Mouse (Mus musculus) limb, embryonic 14.5 days (tissue): Measurements from ENCODE around the gene Ston2. TPM values are rescaled to one million over a fixed set of nuclear protein-coding genes. Genes with fewer than 3 reads are reported as not detected.

Experiments
- ATAC-seq: fragments of 200-750 bp; cut with Nextera tagmentation; 2 replicates; pipeline ENCODE4 v1.8.0; 2017; ENCODE audit warnings: low read depth, moderate number of reproducible peaks, moderate TSS enrichment; ENCODE audit not compliant: low FRiP score
- DNase-seq: peaks from one replicate; pipeline ENCODE4 v3.0.0-alpha.2; 2015; ENCODE audit warnings: low spot score
- H3K27ac ChIP-seq: fragments of 300-500 bp; sonication (generic); replicated peaks from 2 replicates; pipeline ENCODE4 v1.5.1; 2014; ENCODE audit warnings: low read depth, mild to moderate bottlenecking, low read length, moderate library complexity, mixed read lengths
- H3K27me3 ChIP-seq: fragments of 300-500 bp; sonication (generic); 2 replicates; pipeline ENCODE4 v1.6.1; 2014; ENCODE audit warnings: low read length, mixed read lengths; ENCODE audit not compliant: control insufficient read depth, insufficient read depth
- H3K36me3 ChIP-seq: fragments of 300-500 bp; sonication (generic); 2 replicates; pipeline ENCODE4 v1.6.1; 2014; ENCODE audit warnings: mild to moderate bottlenecking, low read length, moderate library complexity, mixed read lengths; ENCODE audit not compliant: control insufficient read depth, insufficient read depth
- H3K4me1 ChIP-seq: fragments of 300-500 bp; sonication (generic); 2 replicates; pipeline ENCODE4 v1.6.1; 2014; ENCODE audit warnings: antibody characterized with exemption, low read length, mixed read lengths; ENCODE audit not compliant: control insufficient read depth, insufficient read depth
- H3K4me2 ChIP-seq: fragments of 300-500 bp; sonication (generic); replicated peaks from 2 replicates; pipeline ENCODE4 v1.6.1; 2014; ENCODE audit warnings: low read depth, mild to moderate bottlenecking, low read length, moderate library complexity; ENCODE audit not compliant: severe bottlenecking
- H3K4me3 ChIP-seq: fragments of 300-500 bp; sonication (generic); replicated peaks from 2 replicates; pipeline ENCODE4 v1.5.1; 2014; ENCODE audit warnings: low read length
- H3K9ac ChIP-seq: fragments of 300-500 bp; sonication (generic); 2 replicates; pipeline ENCODE4 v1.6.1; 2014; ENCODE audit warnings: mild to moderate bottlenecking, low read depth, low read length, moderate library complexity; ENCODE audit not compliant: severe bottlenecking
- H3K9me3 ChIP-seq: fragments of 300-500 bp; sonication (generic); 2 replicates; pipeline ENCODE4 v1.6.1; 2016; ENCODE audit warnings: low read length; ENCODE audit not compliant: control insufficient read depth
- POLR2A ChIP-seq: fragments of 200-500 bp; IDR thresholded peaks from 2 replicates; pipeline ENCODE4 v1.8.0; 2012; ENCODE audit warnings: inconsistent platforms, mild to moderate bottlenecking, moderate library complexity, borderline replicate concordance; ENCODE audit not compliant: insufficient read depth, insufficient read length; ENCODE audit errors: extremely low read depth
- WGBS: fragments of 180-500 bp; shearing (Covaris S2); extraction: QIAGEN DNeasy Blood & Tissue Kit; methylation state at CpG from one replicate; pipeline ENCODE4 v1.1.7; 2014; 5-methylcytosine and 5-hydroxymethylcytosine counted together
- polyA plus RNA-seq, 2 experiments: library from polyadenylated mRNA; depleted of rRNA in 1 of 2; stranded (reverse) in 1 of 2; unstranded in 1 of 2; fragments of >200 nt; fragmentation: Nextera tagmentation in 1 of 2; extraction: Ambion mirVana in 1 of 2; gene quantifications; 2 replicates each; pipeline versions ENCODE4 v1.2.1 to v1.2.3; 2012 to 2014

Ston2 gene
- polyA plus RNA-seq, 2 experiments: 9.6 to 9.9 TPM

- DNase-seq (no peak), ATAC-seq (no peak)
- TF ChIP-seq POLR2A: no peak
- Histone ChIP-seq H3K36me3 (no peaks in the 10 kb centered on the region), H3K4me1 (no peaks in the 10 kb centered on the region; the same call in 1 of the 2 replicates), H3K27me3 (no peaks in the 10 kb centered on the region), H3K27ac (no peak overlapping the region), H3K4me3 (no peak overlapping the region), H3K4me2 (no peak overlapping the region), H3K9me3 (no peaks in the 10 kb centered on the region), H3K9ac (no peak overlapping the region)
- WGBS: 86% methylated on average over 7 of the region's 7 CpGs
Observed at GRCm38 (mm10) chr12:91742916-91743315, 45.3 kb downstream of the Ston2 start.

GRCm38 (mm10) chr12:91738381-91738780 is 49.8 kb downstream of the Ston2 start:
- DNase-seq (no peak), ATAC-seq (no peak)
- whole genome bisulfite sequencing: 77% methylated on average over 4 of the region's 4 CpGs
- Histone ChIP-seq H3K9me3 (no peaks in the 10 kb centered on the region), H3K4me1 (0 out of 2 replicates have a peak, but pooled peaks cover 2% of the 10 kb centered on the region), H3K4me2 (no peak overlapping the region), H3K27me3 (no peaks in the 10 kb centered on the region), H3K4me3 (no peak overlapping the region), H3K36me3 (no peaks in the 10 kb centered on the region), H3K9ac (no peak overlapping the region), H3K27ac (no peak overlapping the region)
- TF ChIP-seq POLR2A: no peak

- H3K4me3 ChIP-seq: no peak overlapping the region
- no peak overlapping the region for H3K27ac ChIP-seq
- H3K36me3 ChIP-seq: no peaks in the 10 kb centered on the region
- 90% methylated on average over 15 of the region's 15 CpGs for WGBS
- no peaks in the 10 kb centered on the region for H3K27me3 ChIP-seq
- DNase-seq: no peak
- ATAC-seq: no peak
- no peak overlapping the region for H3K9ac ChIP-seq
- H3K4me1 ChIP-seq: 0 out of 2 replicates have a peak, but pooled peaks cover 2% of the 10 kb centered on the region
- no peaks in the 10 kb centered on the region for H3K9me3 ChIP-seq
- TF ChIP-seq POLR2A: no peak
- H3K4me2 ChIP-seq: no peak overlapping the region
Observed at GRCm38 (mm10) chr12:91736221-91736980, 51.8 kb downstream of the Ston2 start.

GRCm38 (mm10) chr12:91734246-91735027 is 53.8 kb downstream of the Ston2 start:
- ATAC-seq (no peak), DNase-seq (peak; percentile 45)
- H3K27ac ChIP-seq: no peak overlapping the region
- 0 out of 2 replicates have a peak, but pooled peaks cover 2% of the 10 kb centered on the region for H3K4me1 ChIP-seq
- no peaks in the 10 kb centered on the region for H3K36me3 ChIP-seq
- no peaks in the 10 kb centered on the region for H3K27me3 ChIP-seq
- H3K9ac ChIP-seq: no peak overlapping the region
- no peak overlapping the region for H3K4me2 ChIP-seq
- no peak for TF ChIP-seq POLR2A
- no peak overlapping the region for H3K4me3 ChIP-seq
- no peaks in the 10 kb centered on the region for H3K9me3 ChIP-seq
- 64% methylated on average over 15 of the region's 15 CpGs for WGBS

GRCm38 (mm10) chr12:91732729-91733448 is 55.3 kb downstream of the Ston2 start:
- no peak overlapping the region for H3K27ac ChIP-seq

More at GRCm38 (mm10) chr12:91732729-91733448, 55.3 kb downstream of the Ston2 start:
- TF ChIP-seq POLR2A: no peak
- H3K27me3 ChIP-seq: no peaks in the 10 kb centered on the region
- 0 out of 2 replicates have a peak, but pooled peaks cover 2% of the 10 kb centered on the region for H3K4me1 ChIP-seq
- no peak overlapping the region for H3K4me2 ChIP-seq
- 71% methylated on average over 6 of the region's 6 CpGs for WGBS
- no peaks in the 10 kb centered on the region for H3K36me3 ChIP-seq
- H3K9ac ChIP-seq: no peak overlapping the region
- ATAC-seq (no peak), DNase-seq (no peak)
- H3K4me3 ChIP-seq: no peak overlapping the region
- no peaks in the 10 kb centered on the region for H3K9me3 ChIP-seq
